Mouse (Mus musculus) CH12.LX (cell line): ENCODE results near the gene Slc9a8.

Source experiments
- CTCF ChIP-seq, 2 experiments: IDR thresholded peaks in 1 of 2; conservative IDR thresholded peaks in 1 of 2; 2 replicates each; pipeline ENCODE4 v1.5.1; 2011 to 2012; ENCODE audit warnings: low read depth in 2 of 2, low read length in 2 of 2, improper control_type of control experiment in 1 of 2, inconsistent platforms in 1 of 2, mild to moderate bottlenecking in 1 of 2, moderate library complexity in 1 of 2
- ELF1 ChIP-seq: IDR thresholded peaks from 2 replicates; pipeline ENCODE4 v1.6.1; 2014; ENCODE audit warnings: low read depth, mild to moderate bottlenecking, inconsistent platforms, low read length, improper control_type of control experiment
- JUND ChIP-seq: conservative IDR thresholded peaks from 2 replicates; pipeline ENCODE4 v1.6.1; 2011; ENCODE audit warnings: low read depth, low read length, improper control_type of control experiment
- MYC ChIP-seq: IDR thresholded peaks from 2 replicates; pipeline ENCODE4 v1.6.1; 2011; ENCODE audit warnings: low read depth, mild to moderate bottlenecking, improper control_type of control experiment, low read length
- POLR2A ChIP-seq: IDR thresholded peaks from 2 replicates; pipeline ENCODE4 v1.6.1; 2011; ENCODE audit warnings: low read depth, mild to moderate bottlenecking, improper control_type of control experiment, low read length
- POLR2AphosphoS2 ChIP-seq: IDR thresholded peaks from 2 replicates; pipeline ENCODE4 v1.6.1; 2011; ENCODE audit warnings: low read depth, low read length, improper control_type of control experiment
- USF1 ChIP-seq: IDR thresholded peaks from 2 replicates; pipeline ENCODE4 v1.6.1; 2014; ENCODE audit warnings: low read depth, mild to moderate bottlenecking, inconsistent platforms, low read length, improper control_type of control experiment

DNA sequence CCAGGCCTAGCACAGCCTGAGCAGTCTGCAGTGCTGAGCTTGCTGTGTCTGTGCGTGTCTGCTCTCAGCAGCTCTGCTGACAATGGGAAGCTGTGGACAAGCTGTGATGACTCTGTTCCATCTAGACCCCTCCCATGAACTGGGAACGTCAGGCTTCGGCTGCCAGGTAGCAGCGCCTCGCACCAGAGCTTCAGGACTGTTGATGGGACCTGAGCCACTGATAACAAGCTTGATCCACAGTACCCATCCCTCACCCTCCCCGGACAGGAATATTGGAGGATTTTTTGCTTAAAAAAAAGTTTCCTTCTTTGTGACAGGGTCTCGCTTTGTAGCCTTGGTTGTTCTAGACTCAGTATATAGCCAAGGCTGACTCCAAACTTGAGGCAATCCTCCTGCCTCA, 25.7 kb downstream of the Slc9a8 start:
- TF ChIP-seq POLR2AphosphoS2 = no peak
- TF ChIP-seq POLR2A = no peak
- no peak for TF ChIP-seq ELF1
- no peak for TF ChIP-seq JUND
- TF ChIP-seq USF1 = no peak
- TF ChIP-seq CTCF (conservative IDR thresholded peaks at IDR 0.05 in 1 of 2, IDR thresholded peaks at IDR 0.05 in 1 of 2; ENCODE audit: low read depth in 2 of 2, low read length in 2 of 2) = no peak
- TF ChIP-seq MYC = no peak
